Mouse (Mus musculus) embryonic facial prominence, embryonic 10.5 days (tissue): ENCODE data around the gene Ssc4d. TPM values are rescaled to one million over a fixed set of nuclear protein-coding genes. Genes with fewer than 3 reads are reported as not detected.

Source experiments
- DNase-seq: peaks from one replicate; pipeline ENCODE4 v3.0.0-alpha.2; 2017; ENCODE audit warnings: low spot score
- H3K27ac ChIP-seq: fragments of 300-500 bp; sonication (generic); replicated peaks from 2 replicates; pipeline ENCODE4 v1.5.1; 2016; ENCODE audit warnings: mild to moderate bottlenecking
- H3K27me3 ChIP-seq: fragments of 300-500 bp; sonication (generic); replicated peaks from 2 replicates; pipeline ENCODE4 v1.6.1; 2016; ENCODE audit warnings: low read depth, mild to moderate bottlenecking; ENCODE audit not compliant: poor library complexity, severe bottlenecking
- H3K36me3 ChIP-seq: fragments of 300-500 bp; sonication (generic); replicated peaks from 2 replicates; pipeline ENCODE4 v1.6.1; 2016; ENCODE audit warnings: mild to moderate bottlenecking, moderate library complexity
- H3K4me1 ChIP-seq: fragments of 300-500 bp; sonication (generic); 2 replicates; pipeline ENCODE4 v1.6.1; 2016
- H3K4me3 ChIP-seq: fragments of 300-500 bp; sonication (generic); 2 replicates; pipeline ENCODE4 v1.5.1; 2016; ENCODE audit warnings: mild to moderate bottlenecking, moderate library complexity
- H3K9me3 ChIP-seq: fragments of 300-500 bp; sonication (generic); 2 replicates; pipeline ENCODE4 v1.6.1; 2016; ENCODE audit warnings: mild to moderate bottlenecking
- WGBS: fragments of 180-500 bp; shearing (Covaris S2); methylation state at CpG from one replicate; pipeline ENCODE4 v1.1.7; 2016; 5-methylcytosine and 5-hydroxymethylcytosine counted together
- polyA plus RNA-seq: library from polyadenylated mRNA; unstranded; fragments of >200 nt; fragmentation: Nextera tagmentation; extraction: Ambion mirVana; gene quantifications from 2 replicates; pipeline ENCODE4 v1.2.1, GENCODE M21; 2016

The Ssc4d gene
- polyA plus RNA-seq, 1 experiment from 2014 or later, result 4.0 TPM

- H3K4me1 ChIP-seq, result peaks cover 27% of the 10 kb centered on the region
- DNase-seq, result no peak
Measured at GRCm38 (mm10) chr5:135931526-135931925, 42.8 kb downstream of the Ssc4d start.

GRCm38 (mm10) chr5:135929685-135930424 is 44.5 kb downstream of the Ssc4d start:
- 76% methylated on average over 6 of the region's 6 CpGs for WGBS
- H3K27ac ChIP-seq, result no peak overlapping the region
- H3K36me3 ChIP-seq, result peaks cover 77% of the 10 kb centered on the region
- H3K4me3 ChIP-seq, result no peak overlapping the region
- no peak for DNase-seq
- H3K9me3 ChIP-seq, result no peaks in the 10 kb centered on the region
- H3K27me3 ChIP-seq, result no peaks in the 10 kb centered on the region
- H3K4me1 ChIP-seq, result peaks cover 25% of the 10 kb centered on the region

More at GRCm38 (mm10) chr5:135931526-135931925, 42.8 kb downstream of the Ssc4d start:
- peaks cover 60% of the 10 kb centered on the region for H3K36me3 ChIP-seq
- H3K9me3 ChIP-seq, result no peaks in the 10 kb centered on the region
- H3K27ac ChIP-seq, result no peak overlapping the region
- H3K4me3 ChIP-seq, result peak overlapping the region; percentile 16; the same call in 1 of the 2 replicates
- H3K27me3 ChIP-seq, result no peaks in the 10 kb centered on the region
- WGBS, result 91% methylated on average over 9 of the region's 9 CpGs

GRCm38 (mm10) chr5:135923901-135924300 is 50.4 kb downstream of the Ssc4d start:
- peaks cover 100% of the 10 kb centered on the region for H3K36me3 ChIP-seq
- 95% methylated on average over 7 of the region's 7 CpGs for WGBS
- H3K4me1 ChIP-seq, result peaks cover 4% of the 10 kb centered on the region; the same call in 1 of the 2 replicates

GRCm38 (mm10) chr5:135919902-135920301 is 54.4 kb downstream of the Ssc4d start:
- WGBS, result 87% methylated on average over 3 of the region's 3 CpGs
- Histone ChIP-seq H3K36me3 (peaks cover 100% of the 10 kb centered on the region), H3K27ac (no peak overlapping the region), H3K4me3 (no peak overlapping the region), H3K4me1 (no peaks in the 10 kb centered on the region), H3K9me3 (no peaks in the 10 kb centered on the region), H3K27me3 (no peaks in the 10 kb centered on the region)
- DNase-seq, result no peak

More at GRCm38 (mm10) chr5:135923901-135924300, 50.4 kb downstream of the Ssc4d start:
- Histone ChIP-seq H3K27me3 (no peaks in the 10 kb centered on the region), H3K27ac (no peak overlapping the region), H3K9me3 (no peaks in the 10 kb centered on the region), H3K4me3 (no peak overlapping the region)
- no peak for DNase-seq

- DNase-seq, result no peak
- Histone ChIP-seq H3K9me3 (no peaks in the 10 kb centered on the region), H3K4me1 (no peaks in the 10 kb centered on the region), H3K36me3 (peaks cover 100% of the 10 kb centered on the region), H3K27ac (no peak overlapping the region), H3K27me3 (no peaks in the 10 kb centered on the region), H3K4me3 (no peak overlapping the region)
- WGBS, result 93% methylated on average over 5 of the region's 5 CpGs
Measured at GRCm38 (mm10) chr5:135918593-135918992, 55.7 kb downstream of the Ssc4d start.

GRCm38 (mm10) chr5:135918059-135918437 is 56.3 kb downstream of the Ssc4d start:
- peaks cover 100% of the 10 kb centered on the region for H3K36me3 ChIP-seq
- H3K4me3 ChIP-seq, result no peak overlapping the region
- no peak overlapping the region for H3K27ac ChIP-seq
- no peaks in the 10 kb centered on the region for H3K27me3 ChIP-seq
- DNase-seq, result no peak
- no peaks in the 10 kb centered on the region for H3K9me3 ChIP-seq
- 96% methylated on average over 5 of the region's 5 CpGs for WGBS
- H3K4me1 ChIP-seq, result no peaks in the 10 kb centered on the region

GRCm38 (mm10) chr5:135917327-135918058 is 56.8 kb downstream of the Ssc4d start:
- peaks cover 100% of the 10 kb centered on the region for H3K36me3 ChIP-seq
- no peak for DNase-seq
- H3K27me3 ChIP-seq, result no peaks in the 10 kb centered on the region
- H3K4me3 ChIP-seq, result no peak overlapping the region
- no peaks in the 10 kb centered on the region for H3K4me1 ChIP-seq
- no peak overlapping the region for H3K27ac ChIP-seq
- WGBS, result 93% methylated on average over 8 of the region's 8 CpGs
- H3K9me3 ChIP-seq, result no peaks in the 10 kb centered on the region

- Histone ChIP-seq H3K36me3 (peaks cover 100% of the 10 kb centered on the region), H3K27ac (no peak overlapping the region), H3K27me3 (no peaks in the 10 kb centered on the region), H3K4me1 (no peaks in the 10 kb centered on the region), H3K9me3 (no peaks in the 10 kb centered on the region), H3K4me3 (no peak overlapping the region)
- DNase-seq, result no peak
- WGBS, result 94% methylated on average over 3 of the region's 3 CpGs
Measured at GRCm38 (mm10) chr5:135916601-135917000, 57.7 kb downstream of the Ssc4d start.

- Histone ChIP-seq H3K27ac (no peak overlapping the region), H3K4me3 (no peak overlapping the region), H3K27me3 (no peaks in the 10 kb centered on the region), H3K36me3 (peaks cover 100% of the 10 kb centered on the region), H3K4me1 (no peaks in the 10 kb centered on the region), H3K9me3 (no peaks in the 10 kb centered on the region)
- 86% methylated on average over 6 of the region's 6 CpGs for WGBS
- no peak for DNase-seq
Measured at GRCm38 (mm10) chr5:135916051-135916565, 58.2 kb downstream of the Ssc4d start.

GRCm38 (mm10) chr5:135914156-135914555 is 60.2 kb downstream of the Ssc4d start:
- Histone ChIP-seq H3K36me3 (peaks cover 100% of the 10 kb centered on the region), H3K4me3 (no peak overlapping the region)

GRCm38 (mm10) chr5:135913201-135913600 is 61.1 kb downstream of the Ssc4d start:
- Histone ChIP-seq H3K27me3 (no peaks in the 10 kb centered on the region), H3K27ac (no peak overlapping the region), H3K36me3 (peaks cover 99% of the 10 kb centered on the region), H3K4me1 (no peaks in the 10 kb centered on the region), H3K4me3 (no peak overlapping the region), H3K9me3 (no peaks in the 10 kb centered on the region)
- 90% methylated on average over 5 of the region's 5 CpGs for WGBS
- no peak for DNase-seq

More at GRCm38 (mm10) chr5:135914156-135914555, 60.2 kb downstream of the Ssc4d start:
- WGBS, result 94% methylated on average over 6 of the region's 6 CpGs
- no peaks in the 10 kb centered on the region for H3K27me3 ChIP-seq
- H3K27ac ChIP-seq, result no peak overlapping the region
- H3K9me3 ChIP-seq, result no peaks in the 10 kb centered on the region
- DNase-seq, result no peak
- H3K4me1 ChIP-seq, result no peaks in the 10 kb centered on the region

GRCm38 (mm10) chr5:135911633-135912220 is 62.6 kb downstream of the Ssc4d start:
- no peak for DNase-seq
- no peaks in the 10 kb centered on the region for H3K27me3 ChIP-seq
- H3K27ac ChIP-seq, result no peak overlapping the region
- H3K4me3 ChIP-seq, result no peak overlapping the region
- no peaks in the 10 kb centered on the region for H3K9me3 ChIP-seq
- no peaks in the 10 kb centered on the region for H3K4me1 ChIP-seq
- 90% methylated on average over 11 of the region's 11 CpGs for WGBS
- peaks cover 99% of the 10 kb centered on the region for H3K36me3 ChIP-seq
